Mouse (Mus musculus) adrenal gland, adult (tissue): ENCODE measurements around the gene Pdgfb.

Source experiments
- DNase-seq, 2 experiments: peaks; one replicate each; pipeline ENCODE4 v3.0.0; 2022 to 2023; ENCODE audit warnings: low spot score in 1 of 2; ENCODE audit not compliant: inconsistent age in 2 of 2

The Pdgfb gene

DNA sequence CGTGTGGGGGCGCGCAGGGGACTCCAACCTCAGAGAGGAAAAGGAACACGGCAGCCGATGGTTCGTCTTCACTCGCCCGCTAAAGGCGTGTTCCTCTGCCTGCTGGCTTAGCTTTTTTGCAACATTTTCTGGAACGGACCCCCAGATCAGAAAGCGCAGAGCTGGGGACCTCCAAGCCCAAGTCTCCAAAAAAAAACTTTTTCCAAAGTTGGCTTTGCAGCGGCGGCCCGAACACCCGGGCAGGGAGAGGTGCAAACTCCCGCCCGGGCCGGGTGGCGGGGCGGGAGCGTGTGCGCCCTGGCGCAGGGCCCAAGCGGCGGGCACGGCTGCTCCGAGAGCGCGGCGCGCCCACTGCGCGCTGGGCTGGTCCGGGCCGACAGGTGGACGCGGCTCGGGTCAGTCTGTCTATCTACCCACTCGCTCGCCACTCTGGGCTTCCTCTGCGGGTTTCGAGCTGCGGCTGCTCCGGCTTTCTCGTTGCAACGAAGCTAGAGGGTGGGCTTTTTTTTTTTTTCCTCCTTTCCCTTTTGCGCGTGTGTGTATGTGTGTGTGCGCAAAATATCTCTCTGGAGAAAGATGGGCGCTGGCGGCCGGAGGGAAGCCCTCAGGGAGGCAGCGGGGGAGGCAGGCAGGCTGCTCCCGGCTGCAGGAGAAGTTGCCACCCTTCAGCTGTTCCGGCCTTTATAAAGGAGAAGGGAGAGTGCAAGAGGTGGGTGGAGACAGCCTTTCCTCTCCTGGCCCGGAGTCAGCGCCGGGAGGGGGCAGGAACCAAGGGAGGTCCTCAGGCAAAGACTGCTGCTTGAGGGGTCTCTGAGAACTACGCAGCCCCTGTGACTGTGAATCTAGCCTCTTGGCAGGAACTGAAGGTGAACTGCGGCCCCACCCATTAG lies at the start of gene Pdgfb:
TSS of gene Pdgfb (minus strand) at position 657 of the 890 bp plus-strand sequence.
- peak; percentile 89 to 95 for DNase-seq

DNA sequence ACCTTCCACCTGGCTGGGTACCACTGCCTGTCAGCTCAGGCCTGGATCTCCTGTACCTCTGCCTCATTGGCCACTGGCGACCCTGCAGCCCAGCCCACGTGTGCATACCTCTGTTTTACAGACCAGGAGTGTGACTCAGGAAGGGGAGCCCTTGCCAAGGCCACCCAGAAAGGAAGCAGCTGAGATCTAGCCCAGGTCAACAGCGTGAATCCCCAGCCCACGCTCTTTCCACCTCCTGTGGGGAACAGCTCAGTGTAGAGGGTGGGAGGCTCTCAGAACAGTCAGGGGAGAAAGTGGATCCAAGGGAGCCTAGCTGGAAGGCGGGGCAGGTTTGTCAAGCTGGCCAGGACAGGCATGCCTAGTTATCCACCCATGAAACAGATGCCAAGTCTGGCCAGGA lies 48.0 kb upstream of the Pdgfb start:
- DNase-seq = peak in 1 of 2 experiments; percentile 62

DNA sequence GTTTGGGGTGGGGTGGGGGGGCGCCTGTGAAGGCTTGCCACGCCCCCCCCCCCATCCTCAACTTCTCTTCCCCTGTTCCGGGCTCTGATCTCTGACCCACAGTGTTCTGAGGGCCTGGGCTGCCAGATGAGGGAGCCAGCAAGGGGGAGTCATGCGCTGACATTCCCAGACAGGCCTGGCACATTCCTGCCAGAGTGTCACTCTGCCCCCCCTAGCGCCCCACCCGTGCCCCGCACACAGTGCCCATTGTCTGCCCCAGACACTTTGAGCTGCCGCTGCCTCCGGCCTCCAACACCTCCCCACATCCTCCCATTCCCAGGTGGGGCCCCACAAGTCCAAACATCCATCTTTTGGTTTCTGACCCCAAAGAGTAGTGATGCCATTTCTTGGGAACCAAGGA lies 47.6 kb upstream of the Pdgfb start:
- no peak for DNase-seq

DNA sequence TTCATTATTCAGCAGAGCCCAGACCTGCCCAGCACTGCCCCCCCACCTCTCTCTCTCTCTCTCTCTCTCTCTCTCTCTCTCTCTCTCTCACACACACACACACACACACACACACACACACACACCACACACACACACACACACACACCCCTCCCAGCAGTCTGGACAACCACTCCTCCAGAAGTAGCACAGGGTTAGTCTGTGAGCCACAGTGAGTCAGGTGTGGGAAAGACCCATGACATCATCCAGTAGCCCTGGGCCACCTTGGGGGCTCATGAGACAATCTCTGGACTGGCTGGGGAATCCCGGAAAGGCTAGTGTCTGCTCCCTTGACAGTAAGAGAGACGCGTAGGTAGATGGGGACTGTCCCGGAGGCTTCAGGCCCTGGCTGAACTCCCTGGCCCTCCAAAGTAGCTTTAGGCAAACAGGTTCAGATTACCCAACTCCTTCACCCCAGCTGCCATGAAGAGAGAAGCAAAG lies 46.3 kb upstream of the Pdgfb start:
- no peak for DNase-seq

DNA sequence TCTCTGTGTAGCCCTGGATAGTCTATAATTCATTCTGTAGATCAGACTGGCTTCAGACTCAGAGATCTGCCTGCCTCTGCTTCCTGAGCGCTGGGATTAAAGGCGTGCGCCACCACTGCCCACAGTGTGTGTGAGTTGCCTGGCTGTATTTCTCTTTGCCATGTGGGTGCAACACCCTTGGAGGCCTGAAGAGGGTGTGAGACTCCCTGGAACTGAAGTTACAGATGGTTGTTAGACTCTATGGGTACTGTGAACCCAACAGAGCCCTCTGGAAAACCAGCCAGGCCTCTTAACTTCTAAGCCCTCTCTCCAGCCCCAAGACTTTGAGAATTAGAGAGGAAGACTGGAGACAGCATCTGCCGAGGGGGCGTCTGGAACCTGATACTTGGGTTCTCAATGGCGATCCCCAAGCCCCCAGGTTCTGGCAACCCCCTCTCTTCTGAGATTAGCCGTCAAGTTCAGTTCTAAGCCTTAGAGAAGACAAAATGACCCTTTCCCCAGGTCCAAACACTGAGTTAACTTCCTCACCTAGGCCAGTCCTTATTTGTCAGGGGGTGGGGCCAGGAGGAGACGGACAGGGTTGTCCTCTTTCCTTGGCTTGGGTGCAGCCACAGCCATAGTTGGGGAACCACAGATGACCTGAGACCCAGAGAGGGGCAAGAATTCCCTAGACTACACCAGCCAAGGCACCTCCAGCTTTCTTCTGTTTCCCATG lies 45.7 kb upstream of the Pdgfb start:
- DNase-seq = no peak

- no peak for DNase-seq
These were observed 44.8 kb upstream of the Pdgfb start for GRCm38 (mm10) chr15:80059606-80060005.

- no peak for DNase-seq
These were observed 43.4 kb upstream of the Pdgfb start for GRCm38 (mm10) chr15:80058151-80058550.

DNA sequence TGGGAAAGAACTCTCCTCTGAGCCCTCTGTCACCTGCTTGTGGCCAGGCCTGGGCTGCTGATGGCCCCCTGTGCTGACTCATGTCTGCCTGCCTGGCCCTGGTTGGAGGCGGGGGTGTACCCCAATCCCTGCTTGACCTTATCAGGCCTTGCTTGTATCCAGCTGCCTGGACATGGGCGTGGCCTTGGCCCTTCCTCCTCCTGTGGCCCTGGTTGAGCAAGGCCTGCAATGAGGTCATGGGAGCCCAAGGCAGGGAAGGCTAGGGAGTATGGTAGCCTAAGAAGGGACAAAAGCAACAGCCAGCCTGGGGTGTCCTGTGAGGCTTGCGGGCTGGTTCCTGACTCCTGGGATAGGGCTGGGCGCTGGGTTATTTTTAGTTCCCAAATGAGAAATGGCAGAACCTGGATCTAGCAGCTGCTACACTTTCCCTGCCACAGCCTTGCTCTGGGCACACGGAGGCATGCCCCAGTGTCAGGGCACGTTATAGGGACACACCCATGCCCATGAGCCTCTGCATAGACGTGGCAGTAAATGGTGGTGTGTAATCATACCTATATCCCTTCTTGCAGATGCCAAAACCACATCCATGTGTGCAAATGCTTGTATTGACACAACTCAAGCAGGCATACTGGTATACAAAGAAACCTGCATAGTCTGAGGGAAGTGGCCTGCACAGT lies 39.4 kb upstream of the Pdgfb start:
- peak; percentile 95 to 97 for DNase-seq

DNA sequence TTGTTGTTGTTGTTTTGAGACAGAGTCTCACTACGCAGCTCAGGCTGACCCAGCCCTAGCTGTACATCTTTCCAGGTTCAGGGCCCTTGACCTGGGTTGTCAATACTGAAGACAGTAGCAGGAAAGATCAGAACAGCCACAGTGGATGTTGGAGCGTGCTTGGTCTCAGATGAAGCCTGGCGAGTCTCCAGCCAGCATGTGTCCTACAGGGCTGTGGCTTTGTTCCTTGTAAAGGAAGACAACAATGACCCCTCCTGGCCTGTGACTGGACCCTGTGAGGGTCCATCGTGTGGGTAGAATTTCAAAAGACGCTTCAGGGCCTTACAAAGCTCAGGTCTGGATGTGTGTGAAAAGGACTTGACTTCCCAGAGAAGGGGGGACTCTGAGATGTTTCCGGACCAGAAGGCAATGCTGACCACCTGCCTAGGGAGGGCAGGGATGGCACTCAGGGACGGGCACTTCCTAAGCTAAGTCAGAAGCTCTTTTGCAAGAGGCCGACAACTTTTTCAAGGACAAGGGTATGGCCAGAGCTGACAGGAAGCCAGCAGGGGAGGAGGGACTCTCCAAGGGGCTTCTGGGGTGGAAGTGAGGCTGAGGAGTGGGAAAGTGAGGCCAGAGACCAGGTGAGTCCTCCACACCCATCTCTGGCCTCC lies 38.7 kb upstream of the Pdgfb start:
- DNase-seq = peak in 1 of 2 experiments; percentile 66

DNA sequence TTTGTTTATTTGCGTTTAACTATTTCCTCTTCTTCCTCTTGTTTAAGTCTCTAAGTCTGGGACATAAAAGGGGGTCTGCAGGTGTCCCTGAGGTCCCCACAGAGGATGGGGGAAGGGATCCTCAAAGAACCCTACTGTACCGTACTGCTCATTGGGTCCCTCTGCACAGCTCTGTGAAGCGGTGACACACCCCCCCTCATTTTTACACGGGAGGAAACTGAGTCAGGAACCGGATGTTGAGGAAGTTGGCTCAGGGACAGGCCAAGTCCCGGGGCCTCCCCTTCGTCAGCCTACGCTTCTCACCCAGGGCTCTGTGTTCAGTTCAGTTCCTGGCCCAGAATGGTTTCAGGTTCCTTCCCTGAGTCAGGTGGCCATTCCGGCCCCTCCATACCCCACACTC lies 37.0 kb upstream of the Pdgfb start:
- no peak for DNase-seq

DNA sequence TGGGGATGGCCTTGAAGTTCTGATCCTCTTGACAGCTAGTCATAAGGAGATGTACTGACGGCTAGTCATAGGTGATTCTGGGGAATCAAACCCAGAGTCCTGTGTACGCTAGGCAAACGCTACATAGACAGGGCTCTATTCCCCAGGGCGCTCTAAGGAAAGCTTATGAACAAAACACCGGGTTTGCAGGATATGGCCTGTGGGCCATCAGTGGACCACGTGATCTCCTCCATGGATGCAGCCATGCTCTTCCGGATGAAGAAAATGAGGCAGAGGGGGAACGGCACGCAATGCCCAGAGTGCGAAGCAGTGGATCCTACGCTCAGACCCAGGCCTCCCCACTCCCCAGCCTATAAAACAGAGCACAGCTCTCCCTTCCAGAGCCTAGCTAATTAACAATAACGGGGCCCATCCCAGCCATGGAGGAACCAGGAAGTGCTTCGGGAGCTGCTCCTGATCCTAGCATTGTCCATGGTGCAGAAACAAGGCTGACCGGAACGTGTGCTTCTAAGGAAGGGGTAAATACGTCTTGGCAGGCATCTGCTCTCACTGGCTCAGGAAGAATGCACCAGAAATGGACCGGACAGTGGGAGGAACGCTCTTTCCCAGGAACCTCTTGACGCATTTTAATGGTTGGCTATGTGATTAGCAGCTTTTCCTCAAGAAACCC lies 36.5 kb upstream of the Pdgfb start:
- DNase-seq = no peak

DNA sequence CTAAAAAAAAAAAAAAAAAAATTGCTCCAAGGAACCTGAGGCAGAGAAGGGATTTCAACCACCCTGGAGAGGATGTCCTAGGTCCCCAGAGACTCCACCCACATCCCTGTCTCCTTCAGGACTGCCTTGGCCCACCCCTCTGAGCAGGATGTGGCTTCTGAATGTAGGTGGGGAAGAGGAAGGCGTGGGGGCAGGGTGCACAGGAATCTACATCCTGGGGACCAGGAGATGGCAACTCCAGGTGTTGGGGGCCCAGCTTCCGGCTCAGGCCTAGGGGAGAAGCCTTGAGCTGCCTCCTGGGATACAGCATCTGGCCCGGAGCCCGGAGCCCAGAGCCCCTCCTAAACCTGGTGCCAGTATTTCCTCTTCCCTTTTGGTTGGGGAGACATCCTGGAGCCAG lies 35.3 kb upstream of the Pdgfb start:
- DNase-seq = peak; percentile 68 to 71

DNA sequence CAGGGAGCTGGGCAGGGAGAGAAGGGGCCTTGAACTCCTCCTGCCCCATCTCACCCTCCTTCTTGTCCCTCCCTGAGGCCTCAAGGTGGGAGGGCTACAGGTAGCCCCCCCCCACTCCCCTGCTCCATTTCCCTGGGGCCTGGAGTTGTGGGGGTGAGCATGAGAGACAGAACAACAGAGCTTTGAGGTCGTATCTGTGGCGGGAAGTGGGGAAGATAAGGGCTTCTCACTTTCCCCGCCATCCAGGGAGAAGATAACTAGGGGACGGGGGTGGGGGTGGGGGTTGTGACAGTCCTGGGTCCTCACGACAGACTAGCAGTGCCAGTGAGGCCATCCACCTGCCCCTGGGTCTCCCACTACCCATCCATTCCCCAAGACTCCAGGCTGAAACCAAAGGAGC lies 33.2 kb upstream of the Pdgfb start:
- no peak for DNase-seq

GRCm38 (mm10) chr15:80047242-80047641 lies 32.5 kb upstream of the Pdgfb start:
- no peak for DNase-seq

- no peak for DNase-seq
These were observed 31.0 kb upstream of the Pdgfb start for GRCm38 (mm10) chr15:80045749-80046148.

DNA sequence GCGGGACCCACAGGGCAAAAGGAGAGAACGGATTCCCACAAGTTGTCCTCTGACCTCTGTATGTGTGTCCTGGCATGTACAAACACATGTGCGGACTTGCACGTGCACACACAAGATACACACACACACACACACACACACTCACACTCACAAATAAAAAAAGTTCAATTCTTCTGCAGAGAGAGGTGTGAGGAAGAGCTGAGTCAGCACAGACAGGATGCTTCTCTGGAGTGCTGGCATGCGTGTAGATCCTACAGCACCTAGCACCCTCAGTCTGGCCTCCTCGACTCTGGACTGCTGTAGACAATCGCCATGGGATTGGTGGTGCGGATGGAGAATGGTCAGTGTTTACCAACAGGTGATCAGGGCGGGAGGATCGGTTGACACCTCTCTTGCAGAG lies 29.5 kb upstream of the Pdgfb start:
- no peak for DNase-seq

- peak in 1 of 2 experiments; percentile 6 for DNase-seq
These were observed 27.4 kb upstream of the Pdgfb start for GRCm38 (mm10) chr15:80042152-80042551.

- no peak for DNase-seq
These were observed 23.3 kb upstream of the Pdgfb start for GRCm38 (mm10) chr15:80038110-80038391.

GRCm38 (mm10) chr15:80037255-80038109 lies 22.7 kb upstream of the Pdgfb start:
- peak; percentile 38 to 70 for DNase-seq
